ENCODE assay signal across 8 mouse cellular contexts in the genomic region with DNA sequence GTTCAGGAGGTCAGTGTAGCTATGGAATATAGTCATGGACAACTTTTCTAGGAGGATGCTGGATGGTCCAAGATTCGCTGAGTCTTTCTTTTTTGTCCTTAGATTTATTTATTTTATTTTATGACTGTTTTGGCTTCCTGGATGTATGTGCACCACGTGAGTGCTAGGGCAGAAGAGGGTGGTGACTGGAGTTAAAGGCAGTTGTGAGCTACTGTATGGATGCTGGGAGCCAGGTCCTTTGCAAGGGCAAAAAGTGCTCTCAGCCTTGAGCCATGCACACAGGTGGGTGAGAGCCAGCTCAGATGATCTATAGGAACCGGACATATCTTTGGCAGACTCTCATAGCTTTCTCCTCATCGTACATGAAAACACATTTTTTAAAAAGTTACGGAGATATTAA. TPM values are rescaled to one million over a fixed set of nuclear protein-coding genes. Genes with fewer than 3 reads are reported as not detected.
DNase-seq lines count a peak whose midpoint lies in the region; ATAC-seq and TF ChIP-seq lines count a peak whose summit lies in the region.

No protein-coding gene starts in this region.

- DNase-seq in cerebellum, adult 9-11 months: peak; percentile 26
- DNase-seq in cerebellum, adult 11-12 months: no peak
- DNase-seq in testis, postnatal 10 days (ENCODE audit: low spot score): no peak
- DNase-seq in limb, embryonic 14.5 days (ENCODE audit: low spot score): no peak
- no peak for DNase-seq in stomach, postnatal 0 days (ENCODE audit: low spot score)
- DNase-seq in spleen, postnatal 36 days (ENCODE audit: low spot score in 2 of 2): no peak
- no peak for DNase-seq in adrenal gland, postnatal 10 days

- TF ChIP-seq CTCF in testis, adult 2 months (IDR thresholded peaks at IDR 0.05; ENCODE audit: control insufficient read depth, insufficient read depth, insufficient replicate concordance, low read depth, low read length): no peak
- TF ChIP-seq CTCF in stomach, postnatal 0 days (IDR thresholded peaks at IDR 0.05; ENCODE audit: low read depth): no peak

- no peaks in the 10 kb centered on the region for H3K27me3 ChIP-seq in testis, adult 2 months (ENCODE audit: control insufficient read depth, insufficient read depth, low read length)
- H3K27me3 ChIP-seq in limb, embryonic 14.5 days (ENCODE audit: control insufficient read depth, insufficient read depth, low read length): no peaks in the 10 kb centered on the region
- H3K27me3 ChIP-seq in stomach, postnatal 0 days (ENCODE audit: control insufficient read depth, insufficient read depth, low read length): no peaks in the 10 kb centered on the region

- no peak for TF ChIP-seq POLR2A in testis, adult 2 months (IDR thresholded peaks at IDR 0.05; ENCODE audit: control insufficient read depth, low read depth, low read length)
- no peak for TF ChIP-seq POLR2A in limb, embryonic 14.5 days (IDR thresholded peaks at IDR 0.05; ENCODE audit: borderline replicate concordance, extremely low read depth, insufficient read depth, insufficient read length)

- WGBS in limb, embryonic 14.5 days: 18% methylated on average over 5 of the region's 5 CpGs
- 12% methylated on average over 5 of the region's 5 CpGs for WGBS in stomach, postnatal 0 days

- H3K4me1 ChIP-seq in testis, adult 2 months (ENCODE audit: control insufficient read depth, insufficient read depth, low read length): peaks cover 11% of the 10 kb centered on the region
- H3K4me1 ChIP-seq in limb, embryonic 14.5 days (ENCODE audit: control insufficient read depth, insufficient read depth, low read length): peaks cover 6% of the 10 kb centered on the region; the same call in 1 of the 2 replicates
- no peaks in the 10 kb centered on the region for H3K4me1 ChIP-seq in stomach, postnatal 0 days (replicated peaks; ENCODE audit: control insufficient read depth, insufficient read depth)

- no peaks in the 10 kb centered on the region for H3K9me3 ChIP-seq in limb, embryonic 14.5 days (ENCODE audit: control insufficient read depth, low read length)
- no peaks in the 10 kb centered on the region for H3K9me3 ChIP-seq in stomach, postnatal 0 days (ENCODE audit: control insufficient read depth, low read length)

- TF ChIP-seq EP300 in stomach, postnatal 0 days (optimal IDR thresholded peaks at IDR 0.05): no peak

- no peaks in the 10 kb centered on the region for H3K36me3 ChIP-seq in testis, adult 2 months (ENCODE audit: control insufficient read depth, insufficient read depth, low read length)
- no peaks in the 10 kb centered on the region for H3K36me3 ChIP-seq in limb, embryonic 14.5 days (ENCODE audit: control insufficient read depth, insufficient read depth, low read length)
- no peaks in the 10 kb centered on the region for H3K36me3 ChIP-seq in stomach, postnatal 0 days (ENCODE audit: control insufficient read depth, insufficient read depth, low read length)

- no peak for ATAC-seq in limb, embryonic 14.5 days (ENCODE audit: low FRiP score, low read depth)
- ATAC-seq in stomach, postnatal 0 days (ENCODE audit: low FRiP score, low TSS enrichment): no peak

- H3K27ac ChIP-seq in testis, adult 2 months (ENCODE audit: control insufficient read depth, insufficient read depth, low read depth, low read length): no peak overlapping the region
- H3K27ac ChIP-seq in limb, embryonic 14.5 days (replicated peaks; ENCODE audit: low read depth, low read length): no peak overlapping the region
- H3K27ac ChIP-seq in stomach, postnatal 0 days (replicated peaks): no peak overlapping the region

- peak overlapping the region; percentile 40 for H3K4me3 ChIP-seq in testis, adult 2 months (ENCODE audit: control insufficient read depth, low read depth, low read length)
- H3K4me3 ChIP-seq in limb, embryonic 14.5 days (replicated peaks; ENCODE audit: low read length): peak overlapping the region; percentile 55
- peak overlapping the region; percentile 57; the same call in 1 of the 2 replicates for H3K4me3 ChIP-seq in stomach, postnatal 0 days (ENCODE audit: low read depth, low read length)

- peak overlapping the region; percentile 78 for H3K4me2 ChIP-seq in limb, embryonic 14.5 days (replicated peaks; ENCODE audit: low read depth, low read length, severe bottlenecking)
- peak overlapping the region; percentile 94 for H3K4me2 ChIP-seq in stomach, postnatal 0 days (replicated peaks; ENCODE audit: low read depth)

- peak overlapping the region; percentile 67; the same call in 1 of the 2 replicates for H3K9ac ChIP-seq in limb, embryonic 14.5 days (ENCODE audit: low read depth, low read length, severe bottlenecking)
- no peak overlapping the region for H3K9ac ChIP-seq in stomach, postnatal 0 days (ENCODE audit: low read length)

RNA-seq across cellular contexts. Expression of gene Snx10, which starts 0.4 kb away (rescaled TPM):
- polyA plus RNA-seq in testis, adult 2 months (2012; rRNA removed): 1.5 and 1.7 TPM in 2 replicates
- polyA plus RNA-seq in limb, embryonic 14.5 days (2012; rRNA removed): 4.0 and 5.7 TPM in 2 replicates
- polyA plus RNA-seq in limb, embryonic 14.5 days (2014; fragmentation: Nextera tagmentation; extraction: Ambion mirVana): 11.2 and 13.8 TPM in 2 replicates
- polyA plus RNA-seq in stomach, postnatal 0 days (2015; fragmentation: Nextera tagmentation; extraction: Ambion mirVana): 16.9 and 17.4 TPM in 2 replicates
- 10 to 100 TPM; 36.5 to 47.0 TPM for total RNA-seq in adrenal gland, postnatal 10 days (2021)

RNA-seq across cellular contexts. Expression of gene Cbx3, which starts 53.1 kb away (rescaled TPM):
- polyA plus RNA-seq in testis, adult 2 months (2012; rRNA removed): 6.7 and 8.2 TPM in 2 replicates
- 93.6 and 120 TPM in 2 replicates for polyA plus RNA-seq in limb, embryonic 14.5 days (2012; rRNA removed)
- 444 and 459 TPM in 2 replicates for polyA plus RNA-seq in limb, embryonic 14.5 days (2014; fragmentation: Nextera tagmentation; extraction: Ambion mirVana)
- 209 and 224 TPM in 2 replicates for polyA plus RNA-seq in stomach, postnatal 0 days (2015; fragmentation: Nextera tagmentation; extraction: Ambion mirVana)
- 100 to 1,000 TPM; 109 to 125 TPM for total RNA-seq in adrenal gland, postnatal 10 days (2021)

RNA-seq across cellular contexts. Expression of gene Hnrnpa2b1, which starts 53.6 kb away (rescaled TPM):
- 115 and 158 TPM in 2 replicates for polyA plus RNA-seq in testis, adult 2 months (2012; rRNA removed)
- polyA plus RNA-seq in limb, embryonic 14.5 days (2012; rRNA removed): 1,157 and 1,691 TPM in 2 replicates
- 1,002 and 1,100 TPM in 2 replicates for polyA plus RNA-seq in limb, embryonic 14.5 days (2014; fragmentation: Nextera tagmentation; extraction: Ambion mirVana)
- 525 and 543 TPM in 2 replicates for polyA plus RNA-seq in stomach, postnatal 0 days (2015; fragmentation: Nextera tagmentation; extraction: Ambion mirVana)
- 100 to 1,000 TPM; 559 to 669 TPM for total RNA-seq in adrenal gland, postnatal 10 days (2021)

Comparison
In these comparisons a context has a peak if more than half of its experiments do, and no peak if none do; other contexts are left out.
1. RNA of gene Cbx3, which starts 53.1 kb away (polyA plus RNA-seq): 93.6 to 459 TPM in limb, embryonic 14.5 days and 209 to 224 TPM in stomach, postnatal 0 days; 6.7 to 8.2 TPM in testis, adult 2 months; every median in the first group is over 10 times any median in the second.
2. Peak in every context shown above with its lines, with median percentiles within 50 percentile points of each other: H3K4me3 ChIP-seq.